In genomic region chr5:135012671-135013441, GRCm38 (mm10) we compare ENCODE assay signal across 8 mouse cellular contexts. TPM values are rescaled to one million over a fixed set of nuclear protein-coding genes. Genes with fewer than 3 reads are reported as not detected.
DNase-seq lines count a peak whose midpoint lies in the region; ATAC-seq lines count a peak whose summit lies in the region.

No protein-coding gene starts in this region.

- H3K27me3 ChIP-seq in midbrain, embryonic 10.5 days (ENCODE audit: low read depth, poor library complexity, severe bottlenecking), result peaks cover 21% of the 10 kb centered on the region
- H3K27me3 ChIP-seq in midbrain, embryonic 15.5 days (replicated peaks), result no peaks in the 10 kb centered on the region
- H3K27me3 ChIP-seq in intestine, embryonic 15.5 days (replicated peaks), result no peaks in the 10 kb centered on the region
- H3K27me3 ChIP-seq in limb, embryonic 15.5 days, result no peaks in the 10 kb centered on the region
- no peaks in the 10 kb centered on the region for H3K27me3 ChIP-seq in neural tube, embryonic 12.5 days (replicated peaks)

- intact Hi-C loops in gastrocnemius, postnatal 14 days (cut with DNase I; ENCODE audit: low total_unique reads), result loop anchor here (10.0 kb wide), 2 partner anchors 62 to 172 kb away; partner anchors contain the start of genes Baz1b and Vps37d

- H3K4me2 ChIP-seq in midbrain, embryonic 15.5 days, result no peak overlapping the region
- peak overlapping the region; percentile 48 for H3K4me2 ChIP-seq in intestine, embryonic 15.5 days (replicated peaks)
- H3K4me2 ChIP-seq in limb, embryonic 15.5 days, result peak overlapping the region; percentile 31
- H3K4me2 ChIP-seq in neural tube, embryonic 12.5 days (replicated peaks), result peak overlapping the region; percentile 42

- peaks cover 51% of the 10 kb centered on the region for H3K4me1 ChIP-seq in midbrain, embryonic 10.5 days
- peaks cover 34% of the 10 kb centered on the region for H3K4me1 ChIP-seq in midbrain, embryonic 15.5 days
- peaks cover 39% of the 10 kb centered on the region for H3K4me1 ChIP-seq in intestine, embryonic 15.5 days (replicated peaks)
- H3K4me1 ChIP-seq in limb, embryonic 15.5 days, result peaks cover 40% of the 10 kb centered on the region
- peaks cover 21% of the 10 kb centered on the region for H3K4me1 ChIP-seq in neural tube, embryonic 12.5 days

- H3K9me3 ChIP-seq in midbrain, embryonic 10.5 days (replicated peaks), result no peaks in the 10 kb centered on the region
- no peaks in the 10 kb centered on the region for H3K9me3 ChIP-seq in midbrain, embryonic 15.5 days
- no peaks in the 10 kb centered on the region for H3K9me3 ChIP-seq in intestine, embryonic 15.5 days
- no peaks in the 10 kb centered on the region for H3K9me3 ChIP-seq in limb, embryonic 15.5 days
- no peaks in the 10 kb centered on the region for H3K9me3 ChIP-seq in neural tube, embryonic 12.5 days

- H3K4me3 ChIP-seq in midbrain, embryonic 10.5 days, result peak overlapping the region; percentile 35
- no peak overlapping the region for H3K4me3 ChIP-seq in midbrain, embryonic 15.5 days
- H3K4me3 ChIP-seq in intestine, embryonic 15.5 days (replicated peaks), result peak overlapping the region; percentile 73
- H3K4me3 ChIP-seq in limb, embryonic 15.5 days, result peak overlapping the region; percentile 13; the same call in 1 of the 2 replicates
- H3K4me3 ChIP-seq in neural tube, embryonic 12.5 days, result no peak overlapping the region; the same call in 1 of the 2 replicates

- 0 out of 2 replicates have a peak, but pooled peaks cover 4% of the 10 kb centered on the region for H3K36me3 ChIP-seq in midbrain, embryonic 10.5 days
- no peaks in the 10 kb centered on the region for H3K36me3 ChIP-seq in midbrain, embryonic 15.5 days (replicated peaks)
- no peaks in the 10 kb centered on the region for H3K36me3 ChIP-seq in intestine, embryonic 15.5 days
- H3K36me3 ChIP-seq in limb, embryonic 15.5 days, result no peaks in the 10 kb centered on the region
- H3K36me3 ChIP-seq in neural tube, embryonic 12.5 days, result no peaks in the 10 kb centered on the region

- peak overlapping the region; percentile 33; the same call in 1 of the 2 replicates for H3K27ac ChIP-seq in midbrain, embryonic 10.5 days (replicated peaks)
- H3K27ac ChIP-seq in midbrain, embryonic 15.5 days, result no peak overlapping the region
- peak overlapping the region; percentile 75 for H3K27ac ChIP-seq in intestine, embryonic 15.5 days
- no peak overlapping the region for H3K27ac ChIP-seq in limb, embryonic 15.5 days
- no peak overlapping the region for H3K27ac ChIP-seq in neural tube, embryonic 12.5 days

- no peak for ATAC-seq in midbrain, embryonic 15.5 days (replicated peaks)
- ATAC-seq in intestine, embryonic 15.5 days, result peak; percentile 31
- no peak for ATAC-seq in limb, embryonic 15.5 days (ENCODE audit: insufficient number of reproducible peaks, low FRiP score, low TSS enrichment, low read depth)
- ATAC-seq in neural tube, embryonic 12.5 days (ENCODE audit: low FRiP score, low read depth), result no peak

- WGBS in midbrain, embryonic 10.5 days, result 7% methylated on average over 16 of the region's 16 CpGs
- WGBS in midbrain, embryonic 15.5 days, result 5% methylated on average over 16 of the region's 16 CpGs
- WGBS in intestine, embryonic 15.5 days, result 10% methylated on average over 16 of the region's 16 CpGs
- WGBS in limb, embryonic 15.5 days, result 7% methylated on average over 16 of the region's 16 CpGs
- 3% methylated on average over 14 of the region's 16 CpGs for WGBS in neural tube, embryonic 12.5 days

- DNase-seq in midbrain, embryonic 10.5 days (ENCODE audit: low spot score), result peak; percentile 79
- DNase-seq in cerebellum, adult 8-10 months, result peak; percentile 83
- DNase-seq in gastrocnemius, postnatal 14 days, result peak; percentile 79
- peak; percentile 59 to 69 for DNase-seq in thymus, adult 18-20 months

- no peak overlapping the region for H3K9ac ChIP-seq in midbrain, embryonic 15.5 days
- peak overlapping the region; percentile 31; the same call in 1 of the 2 replicates for H3K9ac ChIP-seq in intestine, embryonic 15.5 days
- no peak overlapping the region for H3K9ac ChIP-seq in limb, embryonic 15.5 days
- no peak overlapping the region for H3K9ac ChIP-seq in neural tube, embryonic 12.5 days

RNA-seq across cellular contexts. Expression of gene Abhd11, which starts 3.9 kb away (rescaled TPM):
- polyA plus RNA-seq in midbrain, embryonic 10.5 days (2016; fragmentation: Nextera tagmentation; extraction: Ambion mirVana), result 39.4 and 39.8 TPM in 2 replicates
- 68.4 and 70.1 TPM in 2 replicates for polyA plus RNA-seq in midbrain, embryonic 15.5 days (2015; fragmentation: Nextera tagmentation; extraction: Ambion mirVana)
- total RNA-seq in gastrocnemius, postnatal 14 days (2021), result 10 to 100 TPM; 64.1 to 69.1 TPM
- polyA plus RNA-seq in intestine, embryonic 15.5 days (2015; fragmentation: Nextera tagmentation; extraction: Ambion mirVana), result 96.0 and 101 TPM in 2 replicates
- polyA plus RNA-seq in limb, embryonic 15.5 days (2015; fragmentation: Nextera tagmentation; extraction: Ambion mirVana), result 66.1 and 68.2 TPM in 2 replicates
- 51.6 and 56.3 TPM in 2 replicates for polyA plus RNA-seq in neural tube, embryonic 12.5 days (2016; fragmentation: Nextera tagmentation; extraction: Ambion mirVana)

RNA-seq across cellular contexts. Expression of gene Stx1a, which starts 10.4 kb away (rescaled TPM):
- polyA plus RNA-seq in midbrain, embryonic 10.5 days (2016; fragmentation: Nextera tagmentation; extraction: Ambion mirVana), result 13.3 and 17.5 TPM in 2 replicates
- polyA plus RNA-seq in midbrain, embryonic 15.5 days (2015; fragmentation: Nextera tagmentation; extraction: Ambion mirVana), result 156 and 157 TPM in 2 replicates
- total RNA-seq in gastrocnemius, postnatal 14 days (2021), result 1 to 10 TPM; 1.4 to 1.5 TPM
- 13.0 and 15.7 TPM in 2 replicates for polyA plus RNA-seq in intestine, embryonic 15.5 days (2015; fragmentation: Nextera tagmentation; extraction: Ambion mirVana)
- polyA plus RNA-seq in limb, embryonic 15.5 days (2015; fragmentation: Nextera tagmentation; extraction: Ambion mirVana), result 9.9 and 11.3 TPM in 2 replicates
- polyA plus RNA-seq in neural tube, embryonic 12.5 days (2016; fragmentation: Nextera tagmentation; extraction: Ambion mirVana), result 41.6 and 54.5 TPM in 2 replicates

RNA-seq across cellular contexts. Expression of gene Cldn3, which starts 26.8 kb away (rescaled TPM):
- polyA plus RNA-seq in midbrain, embryonic 10.5 days (2016; fragmentation: Nextera tagmentation; extraction: Ambion mirVana), result 2.0 and 2.9 TPM in 2 replicates
- polyA plus RNA-seq in midbrain, embryonic 15.5 days (2015; fragmentation: Nextera tagmentation; extraction: Ambion mirVana), result 2.1 and 3.0 TPM in 2 replicates
- total RNA-seq in gastrocnemius, postnatal 14 days (2021), result under 1 TPM in 1 of 2 experiments, not detected in 1; 0.27 TPM
- polyA plus RNA-seq in intestine, embryonic 15.5 days (2015; fragmentation: Nextera tagmentation; extraction: Ambion mirVana), result 173 and 195 TPM in 2 replicates
- 26.0 and 27.2 TPM in 2 replicates for polyA plus RNA-seq in limb, embryonic 15.5 days (2015; fragmentation: Nextera tagmentation; extraction: Ambion mirVana)
- polyA plus RNA-seq in neural tube, embryonic 12.5 days (2016; fragmentation: Nextera tagmentation; extraction: Ambion mirVana), result 1.7 and 1.9 TPM in 2 replicates

RNA-seq across cellular contexts. Expression of gene Dnajc30, which starts 51.1 kb away (rescaled TPM):
- 27.2 and 28.3 TPM in 2 replicates for polyA plus RNA-seq in midbrain, embryonic 10.5 days (2016; fragmentation: Nextera tagmentation; extraction: Ambion mirVana)
- 43.4 and 47.8 TPM in 2 replicates for polyA plus RNA-seq in midbrain, embryonic 15.5 days (2015; fragmentation: Nextera tagmentation; extraction: Ambion mirVana)
- total RNA-seq in gastrocnemius, postnatal 14 days (2021), result 10 to 100 TPM; 24.0 to 25.8 TPM
- 30.7 and 33.6 TPM in 2 replicates for polyA plus RNA-seq in intestine, embryonic 15.5 days (2015; fragmentation: Nextera tagmentation; extraction: Ambion mirVana)
- polyA plus RNA-seq in limb, embryonic 15.5 days (2015; fragmentation: Nextera tagmentation; extraction: Ambion mirVana), result 31.2 and 33.3 TPM in 2 replicates
- polyA plus RNA-seq in neural tube, embryonic 12.5 days (2016; fragmentation: Nextera tagmentation; extraction: Ambion mirVana), result 30.3 and 32.2 TPM in 2 replicates

RNA-seq across cellular contexts. Expression of gene Bud23, which starts 51.9 kb away (rescaled TPM):
- polyA plus RNA-seq in midbrain, embryonic 10.5 days (2016; fragmentation: Nextera tagmentation; extraction: Ambion mirVana), result 158 and 179 TPM in 2 replicates
- polyA plus RNA-seq in midbrain, embryonic 15.5 days (2015; fragmentation: Nextera tagmentation; extraction: Ambion mirVana), result 78.1 and 82.5 TPM in 2 replicates
- total RNA-seq in gastrocnemius, postnatal 14 days (2021), result 10 to 100 TPM; 24.7 to 33.0 TPM
- 106 and 115 TPM in 2 replicates for polyA plus RNA-seq in intestine, embryonic 15.5 days (2015; fragmentation: Nextera tagmentation; extraction: Ambion mirVana)
- 108 and 109 TPM in 2 replicates for polyA plus RNA-seq in limb, embryonic 15.5 days (2015; fragmentation: Nextera tagmentation; extraction: Ambion mirVana)
- polyA plus RNA-seq in neural tube, embryonic 12.5 days (2016; fragmentation: Nextera tagmentation; extraction: Ambion mirVana), result 106 and 112 TPM in 2 replicates

Comparison
In these comparisons a context has a peak if more than half of its experiments do, and no peak if none do; other contexts are left out.
1. H3K27ac ChIP-seq: peak in midbrain, embryonic 10.5 days (single experiment) and intestine, embryonic 15.5 days (single experiment); none in midbrain, embryonic 15.5 days (single experiment), limb, embryonic 15.5 days (single experiment) and neural tube, embryonic 12.5 days (single experiment).
2. H3K4me3 ChIP-seq: peak in midbrain, embryonic 10.5 days (single experiment), intestine, embryonic 15.5 days (single experiment) and limb, embryonic 15.5 days (single experiment); none in midbrain, embryonic 15.5 days (single experiment) and neural tube, embryonic 12.5 days (single experiment).
3. Peak in every context shown above with its lines, with median percentiles within 50 percentile points of each other: DNase-seq.